Comparison of ENCODE assay signal across 27 mouse cellular contexts in the genomic region with DNA sequence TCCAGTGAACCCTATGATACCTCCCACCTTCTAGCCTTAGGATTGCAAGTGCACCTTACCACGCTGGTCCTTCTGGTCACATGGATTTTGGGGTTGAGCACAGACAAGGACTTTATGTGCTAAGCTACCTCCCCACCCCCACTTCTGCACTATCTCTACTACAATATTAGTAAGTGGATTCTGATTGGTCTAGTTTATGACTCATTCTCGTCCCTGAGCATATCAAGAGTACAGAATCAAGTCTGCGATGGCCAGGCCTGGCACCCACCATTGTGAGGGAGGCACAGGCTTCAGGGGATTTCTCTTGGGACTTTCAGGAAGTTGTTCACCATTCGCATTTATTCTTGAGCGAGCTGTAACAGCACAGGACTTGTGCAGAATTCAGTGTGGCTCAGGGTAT. TPM values are rescaled to one million over a fixed set of nuclear protein-coding genes. Genes with fewer than 3 reads are reported as not detected.
A peak's percentile ranks its signal among the peaks of the same experiment; 100 is the strongest.
DNase-seq lines count a peak whose midpoint lies in the region; ATAC-seq and TF ChIP-seq lines count a peak whose summit lies in the region.
"Had no signal": no experiment of that assay in that cellular context is flagged by ENCODE, and none has a peak within 500 bp of the region (broad histone marks: within the 10 kb centered on the region; RNA-seq: fewer than 3 reads in every experiment).

No protein-coding gene starts in this region.

- no peak for TF ChIP-seq EP300 in stomach, postnatal 0 days (optimal IDR thresholded peaks at IDR 0.05)

- H3K4me1 ChIP-seq in stomach, embryonic 15.5 days, result no peaks in the 10 kb centered on the region
- H3K4me1 ChIP-seq in stomach, postnatal 0 days (replicated peaks; ENCODE audit: control insufficient read depth, insufficient read depth), result no peaks in the 10 kb centered on the region
- H3K4me1 ChIP-seq in stomach, embryonic 16.5 days (ENCODE audit: control insufficient read depth, insufficient read depth, low read length), result no peaks in the 10 kb centered on the region
- H3K4me1 ChIP-seq in liver, embryonic 12.5 days, result no peaks in the 10 kb centered on the region
- H3K4me1 ChIP-seq: forebrain, embryonic 10.5 days; heart, embryonic 10.5 days; heart, embryonic 13.5 days had no signal

- no peak overlapping the region for H3K27ac ChIP-seq in stomach, embryonic 15.5 days
- H3K27ac ChIP-seq in stomach, postnatal 0 days (replicated peaks), result no peak overlapping the region
- H3K27ac ChIP-seq in stomach, embryonic 16.5 days (ENCODE audit: low read length), result no peak overlapping the region
- H3K27ac ChIP-seq in liver, embryonic 12.5 days, result no peak overlapping the region
- H3K27ac ChIP-seq: forebrain, embryonic 10.5 days; gastrocnemius, adult 2 months; heart, embryonic 10.5 days; heart, embryonic 13.5 days; hindbrain, embryonic 14.5 days; hindbrain, postnatal 0 days had no signal

- 81% methylated on average over 5 of the region's 5 CpGs for WGBS in stomach, embryonic 15.5 days
- WGBS in stomach, postnatal 0 days, result 76% methylated on average over 5 of the region's 5 CpGs
- WGBS in stomach, embryonic 16.5 days, result 77% methylated on average over 5 of the region's 5 CpGs
- 69% methylated on average over 5 of the region's 5 CpGs for WGBS in liver, embryonic 12.5 days (ENCODE audit: insufficient replicate concordance)

- no peaks in the 10 kb centered on the region for H3K9me3 ChIP-seq in stomach, embryonic 15.5 days
- no peaks in the 10 kb centered on the region for H3K9me3 ChIP-seq in stomach, postnatal 0 days (ENCODE audit: control insufficient read depth, low read length)
- H3K9me3 ChIP-seq in stomach, embryonic 16.5 days (replicated peaks; ENCODE audit: control insufficient read depth, low read length), result no peaks in the 10 kb centered on the region
- H3K9me3 ChIP-seq in liver, embryonic 12.5 days (replicated peaks), result no peaks in the 10 kb centered on the region
- H3K9me3 ChIP-seq: forebrain, embryonic 10.5 days; G1E; heart, embryonic 10.5 days; heart, embryonic 13.5 days had no signal

- H3K4me3 ChIP-seq in stomach, embryonic 15.5 days (replicated peaks), result no peak overlapping the region
- no peak overlapping the region for H3K4me3 ChIP-seq in stomach, postnatal 0 days (ENCODE audit: low read depth, low read length)
- H3K4me3 ChIP-seq in stomach, embryonic 16.5 days (replicated peaks; ENCODE audit: low read length), result no peak overlapping the region
- no peak overlapping the region for H3K4me3 ChIP-seq in liver, embryonic 12.5 days
- H3K4me3 ChIP-seq: forebrain, embryonic 10.5 days; gastrocnemius, adult 2 months; heart, embryonic 10.5 days; heart, embryonic 13.5 days had no signal

- DNase-seq in adrenal gland, adult 2 months, result peak; percentile 9
- DNase-seq in adrenal gland, adult 8-10 months, result no peak
- DNase-seq in stomach, postnatal 0 days (ENCODE audit: low spot score), result no peak
- DNase-seq: B cell, adult 2 months; cerebellum, adult 18-20 months; cerebellum, adult 9-10 months; cerebellum, postnatal 14 days; forebrain, postnatal 0 days; gastrocnemius, adult 2 months; gastrocnemius, postnatal 14 days; heart, adult 18-20 months; heart, postnatal 14 days; heart, postnatal 4 days; kidney, adult 18-20 months had no signal

- no peak for TF ChIP-seq CTCF in stomach, postnatal 0 days (IDR thresholded peaks at IDR 0.05; ENCODE audit: low read depth)

- H3K4me2 ChIP-seq in stomach, embryonic 15.5 days, result no peak overlapping the region
- H3K4me2 ChIP-seq in stomach, postnatal 0 days (replicated peaks; ENCODE audit: low read depth), result no peak overlapping the region
- no peak overlapping the region for H3K4me2 ChIP-seq in stomach, embryonic 16.5 days (ENCODE audit: low read depth, low read length)
- H3K4me2 ChIP-seq in liver, embryonic 12.5 days, result no peak overlapping the region
- H3K4me2 ChIP-seq: heart, embryonic 13.5 days; hindbrain, embryonic 14.5 days had no signal

- H3K36me3 ChIP-seq in stomach, embryonic 15.5 days, result no peaks in the 10 kb centered on the region
- no peaks in the 10 kb centered on the region for H3K36me3 ChIP-seq in stomach, postnatal 0 days (ENCODE audit: control insufficient read depth, insufficient read depth, low read length)
- H3K36me3 ChIP-seq in stomach, embryonic 16.5 days (ENCODE audit: control insufficient read depth, insufficient read depth, low read length), result no peaks in the 10 kb centered on the region
- H3K36me3 ChIP-seq in liver, embryonic 12.5 days, result no peaks in the 10 kb centered on the region
- H3K36me3 ChIP-seq: forebrain, embryonic 10.5 days; G1E; heart, embryonic 10.5 days; heart, embryonic 13.5 days had no signal

- ATAC-seq in stomach, embryonic 15.5 days (ENCODE audit: insufficient read depth, low FRiP score, low read depth), result peak; percentile 47; the same call in 1 of the 2 replicates
- ATAC-seq in stomach, postnatal 0 days (ENCODE audit: low FRiP score, low TSS enrichment), result no peak
- peak; percentile 25; the same call in 1 of the 2 replicates for ATAC-seq in stomach, embryonic 16.5 days (ENCODE audit: insufficient read depth, low FRiP score)
- ATAC-seq in liver, embryonic 12.5 days, result no peak
- ATAC-seq: forebrain, embryonic 14.5 days; forebrain, postnatal 0 days; hindbrain, postnatal 0 days; inflammation-experienced regulatory T-cells, adult 6 months; intestine, embryonic 16.5 days had no signal

- no peaks in the 10 kb centered on the region for H3K27me3 ChIP-seq in stomach, embryonic 15.5 days (replicated peaks)
- H3K27me3 ChIP-seq in stomach, postnatal 0 days (ENCODE audit: control insufficient read depth, insufficient read depth, low read length), result no peaks in the 10 kb centered on the region
- H3K27me3 ChIP-seq in stomach, embryonic 16.5 days (ENCODE audit: control insufficient read depth, insufficient read depth, low read length), result no peaks in the 10 kb centered on the region
- no peaks in the 10 kb centered on the region for H3K27me3 ChIP-seq in liver, embryonic 12.5 days (replicated peaks)
- H3K27me3 ChIP-seq: CH12.LX; heart, embryonic 13.5 days had no signal

- no peak overlapping the region for H3K9ac ChIP-seq in stomach, embryonic 15.5 days
- H3K9ac ChIP-seq in stomach, postnatal 0 days (ENCODE audit: low read length), result no peak overlapping the region
- H3K9ac ChIP-seq in stomach, embryonic 16.5 days (ENCODE audit: low read length), result no peak overlapping the region
- H3K9ac ChIP-seq in liver, embryonic 12.5 days, result no peak overlapping the region
- H3K9ac ChIP-seq: forebrain, postnatal 0 days; heart, embryonic 13.5 days; hindbrain, embryonic 14.5 days had no signal

RNA-seq across cellular contexts. Expression of a gene that starts 34.2 kb away (rescaled TPM):
- total RNA-seq in adrenal gland, adult 2 months (2021), result 1 to 10 TPM; 2.3 to 2.6 TPM
- polyA plus RNA-seq in adrenal gland, adult 2 months (2012; rRNA removed), result 0.15 and 0.24 TPM in 2 replicates
- 1 to 10 TPM; 2.4 to 6.1 (median 4.5) TPM for total RNA-seq in adrenal gland, adult 8-10 months (2022)
- polyA plus RNA-seq in stomach, embryonic 15.5 days (2015; fragmentation: Nextera tagmentation; extraction: Ambion mirVana), result 1.6 and 1.9 TPM in 2 replicates
- 0.65 and 0.76 TPM in 2 replicates for polyA plus RNA-seq in stomach, postnatal 0 days (2015; fragmentation: Nextera tagmentation; extraction: Ambion mirVana)
- polyA plus RNA-seq in stomach, embryonic 16.5 days (2015; fragmentation: Nextera tagmentation; extraction: Ambion mirVana), result 1.7 and 2.0 TPM in 2 replicates
- polyA plus RNA-seq in liver, embryonic 12.5 days (2016; fragmentation: Nextera tagmentation; extraction: Ambion mirVana), result 0.05 and 0.07 TPM in 2 replicates
- polyA plus RNA-seq: G1E had no signal

Comparison
In these comparisons a context has a peak if more than half of its experiments do, and no peak if none do; other contexts are left out.
1. ATAC-seq: peak in stomach, embryonic 15.5 days (single experiment) and stomach, embryonic 16.5 days (single experiment); none in stomach, postnatal 0 days (single experiment) and liver, embryonic 12.5 days (single experiment).